Mouse (Mus musculus): ENCODE results near the gene Glod5.

Glod5 gene

GRCm38 (mm10) chrX:7968226-7968625 lies 50.1 kb downstream of the Glod5 start:
- no peak for DNase-seq (ENCODE audit: low read depth, low spot score)

- no peak for DNase-seq (ENCODE audit: low read depth, low spot score)
These were observed 50.6 kb downstream of the Glod5 start for GRCm38 (mm10) chrX:7967596-7968201.

DNA sequence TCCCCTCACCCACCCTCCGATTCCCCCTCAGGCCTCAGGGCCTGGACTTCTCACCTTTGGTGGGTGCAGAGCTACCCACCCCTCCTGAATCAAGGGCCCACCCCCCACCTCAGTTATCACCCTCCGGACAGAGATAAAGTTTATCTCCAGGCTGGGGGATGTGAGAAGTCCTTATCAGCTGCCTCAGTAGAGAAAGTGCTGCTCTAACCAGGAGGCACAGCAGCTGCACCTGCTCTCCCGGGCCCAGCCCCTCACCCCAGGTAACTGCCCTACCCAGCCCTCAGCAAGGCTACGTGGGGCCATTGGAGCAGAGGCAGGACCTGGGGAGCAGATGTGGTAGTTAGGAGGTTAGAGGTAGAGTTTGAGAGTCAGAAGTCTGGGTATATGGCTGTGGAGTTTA lies 52.1 kb downstream of the Glod5 start:
- DNase-seq (ENCODE audit: low read depth, low spot score) = no peak

DNA sequence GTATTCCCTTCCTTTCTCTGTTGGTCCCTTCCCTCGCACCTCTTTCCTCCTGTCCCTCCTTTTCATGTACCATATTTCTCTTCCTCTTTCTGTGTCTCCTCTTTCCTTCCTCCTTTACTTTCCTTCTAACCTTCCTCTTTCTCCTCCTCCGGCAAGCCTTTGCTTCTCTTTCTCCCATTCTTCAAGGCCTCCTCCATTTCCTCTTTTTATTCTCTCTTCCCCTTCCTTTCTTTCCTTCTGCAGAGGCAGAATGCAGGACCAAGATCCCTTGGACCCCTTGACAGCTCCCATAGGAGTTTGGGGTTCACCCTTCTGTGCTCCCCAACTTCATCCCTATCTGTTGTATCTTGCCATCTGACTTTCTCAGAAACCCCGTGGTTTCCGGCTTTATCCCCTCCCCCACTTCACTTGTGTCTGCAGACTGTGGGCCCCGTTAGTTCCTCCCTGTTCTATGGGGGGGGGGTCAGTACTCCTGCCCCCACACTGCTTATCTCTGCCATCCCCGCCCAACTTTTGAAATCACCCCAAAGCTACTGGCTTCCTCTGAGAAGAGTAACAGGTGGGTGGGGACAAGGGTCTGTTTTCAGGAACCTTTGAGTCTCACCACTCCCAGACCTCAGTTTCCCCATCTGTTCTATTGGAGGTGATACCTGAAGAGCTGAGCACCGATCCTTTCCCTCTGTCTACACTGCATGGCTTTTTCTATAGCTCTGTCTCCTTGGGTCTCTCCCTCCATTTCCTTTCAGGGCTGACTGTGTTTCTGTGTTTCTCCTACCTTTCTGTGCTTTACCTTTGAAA lies 54.3 kb downstream of the Glod5 start:
- no peak for DNase-seq (ENCODE audit: low read depth, low spot score)

DNA sequence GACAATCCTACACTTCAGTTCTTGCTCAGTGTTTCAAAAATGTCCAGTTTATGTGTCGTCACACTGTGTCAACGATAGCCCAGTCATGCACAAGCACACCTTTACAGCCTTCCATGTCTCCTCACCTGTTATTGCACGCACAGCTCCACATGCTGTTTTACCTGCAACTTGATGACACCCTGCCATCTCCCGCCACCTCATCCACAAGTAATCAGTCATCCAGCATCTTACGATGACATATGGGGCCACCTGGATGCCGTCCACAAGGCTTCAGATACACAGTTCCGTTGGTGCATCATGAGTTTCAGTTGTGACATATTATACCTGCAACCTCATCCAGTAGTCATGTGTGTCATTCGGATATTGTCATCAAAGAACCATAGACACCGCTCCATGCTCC lies 59.4 kb downstream of the Glod5 start:
- no peak for DNase-seq (ENCODE audit: low read depth, low spot score)

Measured in 3T3-L1 (cell line).